ENCODE assay signal across 21 mouse cellular contexts in the genomic region with DNA sequence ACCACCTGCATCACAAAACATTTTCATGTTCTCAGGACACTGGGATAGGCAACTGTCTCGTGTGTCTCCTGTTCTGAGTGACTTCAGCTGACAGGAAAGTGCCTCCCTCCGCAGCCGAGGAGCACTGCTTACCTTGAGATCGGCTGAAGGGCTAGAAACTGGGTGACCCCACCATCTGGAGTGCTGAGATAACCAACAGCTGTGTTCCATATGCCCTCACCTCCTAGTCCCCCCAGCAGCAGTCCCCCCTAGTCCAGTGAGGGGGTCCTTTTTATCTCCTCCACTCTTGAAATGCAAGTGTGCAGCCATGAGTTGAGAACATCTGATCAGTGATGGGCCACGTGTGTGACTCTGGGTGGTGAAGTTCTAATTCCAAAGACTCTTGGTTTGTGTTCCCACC. TPM values are rescaled to one million over a fixed set of nuclear protein-coding genes. Genes with fewer than 3 reads are reported as not detected.
A peak's percentile ranks its signal among the peaks of the same experiment; 100 is the strongest.
DNase-seq lines count a peak whose midpoint lies in the region; ATAC-seq and TF ChIP-seq lines count a peak whose summit lies in the region.
"Had no signal": no experiment of that assay in that cellular context is flagged by ENCODE, and none has a peak within 500 bp of the region (broad histone marks: within the 10 kb centered on the region; RNA-seq: fewer than 3 reads in every experiment).

No protein-coding gene starts in this region.

- H3K27me3 ChIP-seq in liver, postnatal 0 days (ENCODE audit: insufficient read depth, low read length): no peaks in the 10 kb centered on the region
- H3K27me3 ChIP-seq in liver, embryonic 13.5 days: peaks cover 8% of the 10 kb centered on the region; the same call in 1 of the 2 replicates
- H3K27me3 ChIP-seq in liver, embryonic 16.5 days (ENCODE audit: control insufficient read depth, insufficient read depth, low read depth, low read length): no peaks in the 10 kb centered on the region
- no peaks in the 10 kb centered on the region for H3K27me3 ChIP-seq in stomach, postnatal 0 days (ENCODE audit: control insufficient read depth, insufficient read depth, low read length)
- H3K27me3 ChIP-seq: hindbrain, embryonic 12.5 days; hindbrain, embryonic 15.5 days had no signal

- no peak overlapping the region for H3K27ac ChIP-seq in liver, postnatal 0 days (ENCODE audit: low read depth)
- peak overlapping the region; percentile 52; the same call in 1 of the 2 replicates for H3K27ac ChIP-seq in liver, embryonic 13.5 days
- H3K27ac ChIP-seq in liver, embryonic 16.5 days (ENCODE audit: low read length): no peak overlapping the region
- H3K27ac ChIP-seq in stomach, postnatal 0 days (replicated peaks): no peak overlapping the region
- H3K27ac ChIP-seq: forebrain, embryonic 10.5 days; forebrain, embryonic 13.5 days; hindbrain, embryonic 12.5 days; hindbrain, embryonic 15.5 days had no signal

- TF ChIP-seq CTCF in liver, postnatal 0 days (IDR thresholded peaks at IDR 0.05; ENCODE audit: low read depth): no peak
- TF ChIP-seq CTCF in stomach, postnatal 0 days (IDR thresholded peaks at IDR 0.05; ENCODE audit: low read depth): no peak

- no peaks in the 10 kb centered on the region for H3K4me1 ChIP-seq in liver, postnatal 0 days (ENCODE audit: insufficient read depth)
- H3K4me1 ChIP-seq in liver, embryonic 13.5 days (replicated peaks): peaks cover 18% of the 10 kb centered on the region
- H3K4me1 ChIP-seq in liver, embryonic 16.5 days (ENCODE audit: control insufficient read depth, low read depth, low read length): peaks cover 7% of the 10 kb centered on the region
- no peaks in the 10 kb centered on the region for H3K4me1 ChIP-seq in stomach, postnatal 0 days (replicated peaks; ENCODE audit: control insufficient read depth, insufficient read depth)
- H3K4me1 ChIP-seq: forebrain, embryonic 10.5 days; forebrain, embryonic 13.5 days; hindbrain, embryonic 12.5 days; hindbrain, embryonic 15.5 days had no signal

- H3K9ac ChIP-seq in liver, postnatal 0 days (replicated peaks): no peak overlapping the region
- H3K9ac ChIP-seq in liver, embryonic 13.5 days: peak overlapping the region; percentile 39
- H3K9ac ChIP-seq in liver, embryonic 16.5 days (ENCODE audit: low read depth, low read length): no peak overlapping the region
- no peak overlapping the region for H3K9ac ChIP-seq in stomach, postnatal 0 days (ENCODE audit: low read length)
- H3K9ac ChIP-seq: forebrain, embryonic 13.5 days; hindbrain, embryonic 12.5 days; hindbrain, embryonic 15.5 days had no signal

- H3K36me3 ChIP-seq in liver, postnatal 0 days (replicated peaks; ENCODE audit: insufficient read depth, low read length): no peaks in the 10 kb centered on the region
- H3K36me3 ChIP-seq in liver, embryonic 13.5 days: no peaks in the 10 kb centered on the region
- no peaks in the 10 kb centered on the region for H3K36me3 ChIP-seq in liver, embryonic 16.5 days (ENCODE audit: control insufficient read depth, insufficient read depth)
- H3K36me3 ChIP-seq in stomach, postnatal 0 days (ENCODE audit: control insufficient read depth, insufficient read depth, low read length): no peaks in the 10 kb centered on the region
- H3K36me3 ChIP-seq: forebrain, embryonic 10.5 days; hindbrain, embryonic 12.5 days; hindbrain, embryonic 15.5 days had no signal

- WGBS in liver, postnatal 0 days (ENCODE audit: insufficient replicate concordance): 45% methylated on average over 5 of the region's 5 CpGs
- 15% methylated on average over 5 of the region's 5 CpGs for WGBS in liver, embryonic 13.5 days (ENCODE audit: insufficient replicate concordance)
- WGBS in liver, embryonic 16.5 days (ENCODE audit: insufficient replicate concordance): 15% methylated on average over 5 of the region's 5 CpGs
- WGBS in stomach, postnatal 0 days: 47% methylated on average over 5 of the region's 5 CpGs

- H3K9me3 ChIP-seq in liver, postnatal 0 days (ENCODE audit: low read length): no peaks in the 10 kb centered on the region
- no peaks in the 10 kb centered on the region for H3K9me3 ChIP-seq in liver, embryonic 13.5 days (replicated peaks)
- H3K9me3 ChIP-seq in liver, embryonic 16.5 days (replicated peaks; ENCODE audit: control insufficient read depth, low read length): no peaks in the 10 kb centered on the region
- no peaks in the 10 kb centered on the region for H3K9me3 ChIP-seq in stomach, postnatal 0 days (ENCODE audit: control insufficient read depth, low read length)
- H3K9me3 ChIP-seq: forebrain, embryonic 10.5 days; forebrain, embryonic 13.5 days; hindbrain, embryonic 12.5 days; hindbrain, embryonic 15.5 days had no signal

- ATAC-seq in liver, postnatal 0 days: no peak; the same call in 1 of the 2 replicates
- ATAC-seq in liver, embryonic 13.5 days (ENCODE audit: low read depth): peak; percentile 87
- ATAC-seq in liver, embryonic 16.5 days (ENCODE audit: low read depth): peak; percentile 63; the same call in 1 of the 2 replicates
- no peak for ATAC-seq in stomach, postnatal 0 days (ENCODE audit: low FRiP score, low TSS enrichment)
- ATAC-seq: forebrain, embryonic 13.5 days; forebrain, embryonic 16.5 days had no signal

- DNase-seq in liver: peak; percentile 41
- no peak for DNase-seq in liver, postnatal 0 days
- peak; percentile 42 for DNase-seq in liver, embryonic 13.5 days
- no peak for DNase-seq in kidney, postnatal 10 days
- no peak for DNase-seq in stomach, postnatal 0 days (ENCODE audit: low spot score)
- DNase-seq in cerebellum, adult 9-10 months: no peak
- DNase-seq: adrenal gland, adult 2 months; adrenal gland, postnatal 14 days; cerebellum, adult 11 months; cerebellum, adult 2 months; cerebellum, postnatal 10 days; cerebellum, postnatal 36 days; gastrocnemius, postnatal 14 days; heart, adult 11 months had no signal

- no peak overlapping the region for H3K4me2 ChIP-seq in liver, postnatal 0 days (ENCODE audit: low read depth, low read length)
- no peak overlapping the region; the same call in 1 of the 2 replicates for H3K4me2 ChIP-seq in liver, embryonic 13.5 days
- H3K4me2 ChIP-seq in liver, embryonic 16.5 days (ENCODE audit: low read depth, low read length): no peak overlapping the region
- H3K4me2 ChIP-seq in stomach, postnatal 0 days (replicated peaks; ENCODE audit: low read depth): no peak overlapping the region
- H3K4me2 ChIP-seq: forebrain, embryonic 13.5 days; heart, embryonic 11.5 days; hindbrain, embryonic 12.5 days; hindbrain, embryonic 15.5 days had no signal

- no peak for TF ChIP-seq EP300 in liver, postnatal 0 days (IDR thresholded peaks at IDR 0.05; ENCODE audit: low read depth)
- no peak for TF ChIP-seq EP300 in stomach, postnatal 0 days (optimal IDR thresholded peaks at IDR 0.05)

- H3K4me3 ChIP-seq in liver, postnatal 0 days (ENCODE audit: low read depth, low read length): no peak overlapping the region
- H3K4me3 ChIP-seq in liver, embryonic 13.5 days (replicated peaks): no peak overlapping the region
- H3K4me3 ChIP-seq in liver, embryonic 16.5 days (ENCODE audit: low read depth, low read length): no peak overlapping the region
- H3K4me3 ChIP-seq in stomach, postnatal 0 days (ENCODE audit: low read depth, low read length): no peak overlapping the region
- H3K4me3 ChIP-seq: forebrain, embryonic 10.5 days; forebrain, embryonic 13.5 days; hindbrain, embryonic 12.5 days; hindbrain, embryonic 15.5 days had no signal

RNA-seq across cellular contexts. Expression of a gene that starts 27.3 kb away (rescaled TPM):
- 175 and 183 TPM in 2 replicates for polyA plus RNA-seq in liver, postnatal 0 days (2015; fragmentation: Nextera tagmentation; extraction: Ambion mirVana)
- polyA plus RNA-seq in liver, embryonic 13.5 days (2015; fragmentation: Nextera tagmentation; extraction: Ambion mirVana): 488 and 502 TPM in 2 replicates
- 392 and 410 TPM in 2 replicates for polyA plus RNA-seq in liver, embryonic 16.5 days (2015; fragmentation: Nextera tagmentation; extraction: Ambion mirVana)
- polyA plus RNA-seq in stomach, postnatal 0 days (2015; fragmentation: Nextera tagmentation; extraction: Ambion mirVana): 47.7 and 49.1 TPM in 2 replicates

Comparison
In these comparisons a context has a peak if more than half of its experiments do, and no peak if none do; other contexts are left out.
1. DNase-seq: peak in liver (single experiment) and liver, embryonic 13.5 days (single experiment); none in liver, postnatal 0 days (single experiment), kidney, postnatal 10 days (single experiment), stomach, postnatal 0 days (single experiment) and cerebellum, adult 9-10 months (single experiment).
2. ATAC-seq: peak in liver, embryonic 13.5 days (single experiment) and liver, embryonic 16.5 days (single experiment); none in liver, postnatal 0 days (single experiment) and stomach, postnatal 0 days (single experiment).